Mouse (Mus musculus) CH12.LX (cell line): Measurements from ENCODE around the gene Fga. TPM values are rescaled to one million over a fixed set of nuclear protein-coding genes. Genes with fewer than 3 reads are reported as not detected.

ENCODE experiments used
- DNase-seq: peaks from one replicate; pipeline ENCODE4 v3.0.0-alpha.2; 2013; ENCODE audit errors: extremely low read depth
- H3K27ac ChIP-seq: 2 replicates; pipeline ENCODE4 v1.5.1; 2012; ENCODE audit warnings: low read depth, mild to moderate bottlenecking, control low read depth, moderate library complexity; ENCODE audit not compliant: insufficient read depth
- H3K27me3 ChIP-seq: replicated peaks from 2 replicates; pipeline ENCODE3; 2012; ENCODE audit warnings: inconsistent platforms
- H3K36me3 ChIP-seq, 2 experiments: replicated peaks in 1 of 2; 2 replicates each; pipeline versions ENCODE3 to v1.6.1; 2012; ENCODE audit warnings: inconsistent platforms in 1 of 2, low read length in 1 of 2, mild to moderate bottlenecking in 1 of 2, mixed read lengths in 1 of 2, moderate library complexity in 1 of 2; ENCODE audit not compliant: control insufficient read depth in 1 of 2, insufficient read depth in 1 of 2
- H3K4me1 ChIP-seq, 2 experiments: 2 replicates each; pipeline ENCODE4 v1.6.1; 2012; ENCODE audit warnings: inconsistent platforms in 1 of 2, moderate library complexity in 1 of 2; ENCODE audit not compliant: insufficient read depth in 2 of 2, control insufficient read depth in 1 of 2
- H3K4me2 ChIP-seq: 2 replicates; pipeline ENCODE4 v1.6.1; 2012; ENCODE audit warnings: low read depth, mild to moderate bottlenecking, control low read depth; ENCODE audit not compliant: poor library complexity, insufficient read depth, severe bottlenecking
- H3K4me3 ChIP-seq, 3 experiments: fragments of 150-350 bp in 1 of 3; sonication (generic) in 1 of 3; replicated peaks in 1 of 3; 2 replicates each; pipeline versions ENCODE3 to v1.5.1; 2011 to 2012; ENCODE audit warnings: low read depth in 2 of 3, low read length in 2 of 3, mild to moderate bottlenecking in 2 of 3, moderate library complexity in 2 of 3, control low read depth in 1 of 3, improper control_type of control experiment in 1 of 3, inconsistent platforms in 1 of 3, mixed read lengths in 1 of 3; ENCODE audit not compliant: poor library complexity in 1 of 3
- H3K79me2 ChIP-seq: replicated peaks from 2 replicates; pipeline ENCODE4 v1.6.1; 2012; ENCODE audit warnings: mild to moderate bottlenecking, moderate library complexity; ENCODE audit not compliant: control insufficient read depth, poor library complexity, insufficient read depth, severe bottlenecking; ENCODE audit errors: extremely low read depth
- H3K9ac ChIP-seq: 2 replicates; pipeline ENCODE4 v1.6.1; 2012; ENCODE audit warnings: low read depth, mild to moderate bottlenecking, control low read depth, moderate library complexity; ENCODE audit not compliant: insufficient read depth
- H3K9me3 ChIP-seq: replicated peaks from 2 replicates; pipeline ENCODE3; 2012; ENCODE audit warnings: low read length, inconsistent platforms, mixed read lengths
- BHLHE40 ChIP-seq: IDR thresholded peaks from 2 replicates; pipeline ENCODE4 v1.6.1; 2011; ENCODE audit warnings: mild to moderate bottlenecking, low read depth, low read length, improper control_type of control experiment
- CHD1 ChIP-seq: IDR thresholded peaks from 2 replicates; pipeline ENCODE4 v1.6.1; 2012; ENCODE audit warnings: low read depth, low read length, improper control_type of control experiment, inconsistent platforms
- CHD2 ChIP-seq: IDR thresholded peaks from 2 replicates; pipeline ENCODE4 v1.6.1; 2011; ENCODE audit warnings: low read length, improper control_type of control experiment
- CTCF ChIP-seq, 2 experiments: IDR thresholded peaks in 1 of 2; conservative IDR thresholded peaks in 1 of 2; 2 replicates each; pipeline ENCODE4 v1.5.1; 2011 to 2012; ENCODE audit warnings: low read depth in 2 of 2, low read length in 2 of 2, improper control_type of control experiment in 1 of 2, inconsistent platforms in 1 of 2, mild to moderate bottlenecking in 1 of 2, moderate library complexity in 1 of 2
- E2F4 ChIP-seq: IDR thresholded peaks from 2 replicates; pipeline ENCODE4 v1.6.1; 2011; ENCODE audit warnings: low read depth, low read length, improper control_type of control experiment; ENCODE audit not compliant: insufficient replicate concordance
- ELF1 ChIP-seq: IDR thresholded peaks from 2 replicates; pipeline ENCODE4 v1.6.1; 2014; ENCODE audit warnings: low read depth, mild to moderate bottlenecking, inconsistent platforms, low read length, improper control_type of control experiment
- IRF4 ChIP-seq: IDR thresholded peaks from 2 replicates; pipeline ENCODE4 v1.6.1; 2014; ENCODE audit warnings: low read depth, mild to moderate bottlenecking, inconsistent platforms, low read length, improper control_type of control experiment
- JUN ChIP-seq: IDR thresholded peaks from 2 replicates; pipeline ENCODE4 v1.6.1; 2011; ENCODE audit warnings: low read depth, mild to moderate bottlenecking, low read length, improper control_type of control experiment, moderate library complexity; ENCODE audit not compliant: insufficient read depth
- JUND ChIP-seq: conservative IDR thresholded peaks from 2 replicates; pipeline ENCODE4 v1.6.1; 2011; ENCODE audit warnings: low read depth, low read length, improper control_type of control experiment
- KAT2A ChIP-seq: IDR thresholded peaks from 2 replicates; pipeline ENCODE4 v1.6.1; 2012; ENCODE audit warnings: low read length, improper control_type of control experiment, inconsistent platforms; ENCODE audit not compliant: insufficient replicate concordance
- MAFK ChIP-seq: IDR thresholded peaks from 2 replicates; pipeline ENCODE4 v1.6.1; 2011; ENCODE audit warnings: low read length, improper control_type of control experiment; ENCODE audit not compliant: insufficient replicate concordance
- MAX ChIP-seq: IDR thresholded peaks from 2 replicates; pipeline ENCODE4 v1.6.1; 2011; ENCODE audit warnings: low read length, improper control_type of control experiment
- MEF2A ChIP-seq: IDR thresholded peaks from 2 replicates; pipeline ENCODE4 v1.6.1; 2014; ENCODE audit warnings: low read depth, mild to moderate bottlenecking, inconsistent platforms, low read length, improper control_type of control experiment, borderline replicate concordance
- MYC ChIP-seq: IDR thresholded peaks from 2 replicates; pipeline ENCODE4 v1.6.1; 2011; ENCODE audit warnings: low read depth, mild to moderate bottlenecking, improper control_type of control experiment, low read length
- NRF1 ChIP-seq: IDR thresholded peaks from 2 replicates; pipeline ENCODE4 v1.6.1; 2014; ENCODE audit warnings: low read depth, mild to moderate bottlenecking, inconsistent platforms, low read length, improper control_type of control experiment, moderate library complexity
- PAX5 ChIP-seq: IDR thresholded peaks from 2 replicates; pipeline ENCODE4 v1.6.1; 2012; ENCODE audit warnings: low read length, inconsistent platforms, mixed read lengths
- POLR2A ChIP-seq: IDR thresholded peaks from 2 replicates; pipeline ENCODE4 v1.6.1; 2011; ENCODE audit warnings: low read depth, mild to moderate bottlenecking, improper control_type of control experiment, low read length
- POLR2AphosphoS2 ChIP-seq: IDR thresholded peaks from 2 replicates; pipeline ENCODE4 v1.6.1; 2011; ENCODE audit warnings: low read depth, low read length, improper control_type of control experiment
- RAD21 ChIP-seq: IDR thresholded peaks from 2 replicates; pipeline ENCODE4 v1.6.1; 2011; ENCODE audit warnings: low read depth, mild to moderate bottlenecking, low read length, improper control_type of control experiment, moderate library complexity
- RCOR1 ChIP-seq: conservative IDR thresholded peaks from 2 replicates; pipeline ENCODE4 v1.6.1; 2012; ENCODE audit warnings: low read depth, mild to moderate bottlenecking, inconsistent platforms, low read length, improper control_type of control experiment
- USF1 ChIP-seq: IDR thresholded peaks from 2 replicates; pipeline ENCODE4 v1.6.1; 2014; ENCODE audit warnings: low read depth, mild to moderate bottlenecking, inconsistent platforms, low read length, improper control_type of control experiment
- USF2 ChIP-seq: conservative IDR thresholded peaks from 2 replicates; pipeline ENCODE4 v1.6.1; 2011; ENCODE audit warnings: low read depth, low read length, improper control_type of control experiment
- ZC3H11A ChIP-seq: IDR thresholded peaks from 2 replicates; pipeline ENCODE4 v1.6.1; 2012; ENCODE audit warnings: low read depth, mild to moderate bottlenecking, inconsistent platforms, low read length, improper control_type of control experiment
- ZKSCAN1 ChIP-seq: IDR thresholded peaks from 2 replicates; pipeline ENCODE4 v1.6.1; 2012; ENCODE audit warnings: low read depth, inconsistent platforms, low read length, improper control_type of control experiment, borderline replicate concordance
- ZMIZ1 ChIP-seq: IDR thresholded peaks from 2 replicates; pipeline ENCODE4 v1.6.1; 2012; ENCODE audit warnings: low read depth, mild to moderate bottlenecking, inconsistent platforms, low read length, improper control_type of control experiment
- dilution Hi-C: fragments of 300-500 bp; cut with MboI; formaldehyde crosslinking; loops from 2 replicates; pipeline ENCODE4 v1.14.3; 2020; ENCODE audit warnings: low sequenced_read_pairs; ENCODE audit not compliant: extremely low pct_unique_long_range_greater_than_20kb, extremely low pct_ligation_motif_present
- in situ Hi-C: fragments of 300-500 bp; cut with MboI; formaldehyde crosslinking; loops from 3 replicates; pipeline ENCODE4 v1.14.3; 2019; ENCODE audit warnings: low sequenced_read_pairs, low pct_ligation_motif_present, low pct_unique_long_range_greater_than_20kb, mixed read lengths
- polyA plus RNA-seq: library from polyadenylated mRNA; unstranded; fragments of >175 nt; gene quantifications from 2 replicates; pipeline ENCODE4 v1.2.1, GENCODE M21; 2012; ENCODE audit warnings: low read depth; ENCODE audit not compliant: insufficient read length
- total RNA-seq, 2 experiments: library from RNA; depleted of rRNA; stranded (reverse); fragments of 300-350 nt in 1 of 2; fragments of >200 nt in 1 of 2; gene quantifications; 2 replicates each; pipeline ENCODE4 v1.2.3; 2012 to 2014

Fga gene
- total and polyA plus RNA-seq, 3 experiments: not detected

DNA sequence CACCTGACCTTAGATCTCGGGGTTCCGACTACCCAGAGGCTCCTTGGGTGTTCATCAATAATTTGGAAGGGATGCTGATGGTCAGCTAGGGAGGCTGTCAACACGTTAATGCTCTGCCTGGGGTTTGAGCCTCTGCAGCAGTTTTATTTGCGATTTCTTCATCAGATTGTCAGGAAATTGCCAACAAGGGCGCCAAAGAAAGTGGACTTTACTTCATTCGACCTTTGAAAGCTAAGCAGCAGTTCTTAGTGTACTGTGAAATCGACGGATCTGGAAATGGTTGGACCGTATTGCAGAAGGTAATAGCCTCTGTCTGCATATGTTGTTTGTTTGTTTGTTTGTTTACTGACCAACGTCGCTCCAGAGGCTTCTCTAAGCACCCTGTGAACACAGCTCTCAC lies 15.6 kb upstream of the Fga start:
- no peak overlapping the region for H3K4me2 ChIP-seq
- H3K27me3 ChIP-seq: no peaks in the 10 kb centered on the region
- H3K4me3 ChIP-seq: no peak overlapping the region
- no peak for DNase-seq
- in situ Hi-C loops: no loop called here
- H3K79me2 ChIP-seq: no peaks in the 10 kb centered on the region
- no peak overlapping the region for H3K9ac ChIP-seq
- no peaks in the 10 kb centered on the region for H3K4me1 ChIP-seq
- no peaks in the 10 kb centered on the region for H3K9me3 ChIP-seq
- dilution Hi-C loops: no loop called here
- no peaks in the 10 kb centered on the region for H3K36me3 ChIP-seq
- no peak overlapping the region for H3K27ac ChIP-seq
- no peak for TF ChIP-seq NRF1
- no peak for TF ChIP-seq E2F4
- no peak for TF ChIP-seq IRF4
- TF ChIP-seq ELF1: no peak
- TF ChIP-seq USF2: no peak
- TF ChIP-seq POLR2A: no peak
- TF ChIP-seq RAD21: no peak
- no peak for TF ChIP-seq PAX5
- no peak for TF ChIP-seq RCOR1
- no peak for TF ChIP-seq JUND
- TF ChIP-seq BHLHE40: no peak
- TF ChIP-seq MAX: no peak

DNA sequence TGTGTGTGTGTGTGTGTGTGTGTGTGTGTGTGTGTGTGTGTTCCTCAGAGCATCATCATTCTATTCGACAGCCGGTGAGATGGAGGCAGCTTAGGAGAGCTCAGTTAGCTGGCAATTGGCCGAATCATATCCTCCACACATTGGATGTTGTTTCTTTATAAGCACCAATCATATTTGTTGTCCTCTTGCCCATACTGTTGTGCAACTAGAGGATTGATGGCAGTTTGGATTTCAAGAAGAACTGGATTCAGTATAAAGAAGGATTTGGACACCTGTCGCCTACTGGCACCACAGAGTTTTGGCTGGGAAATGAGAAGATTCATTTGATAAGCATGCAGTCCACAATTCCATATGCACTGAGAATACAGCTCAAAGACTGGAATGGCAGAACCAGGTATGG lies 14.7 kb upstream of the Fga start:
- no peak overlapping the region for H3K4me2 ChIP-seq
- dilution Hi-C loops: no loop called here
- TF ChIP-seq ZC3H11A: no peak
- no peak for TF ChIP-seq KAT2A
- TF ChIP-seq MYC: no peak
- no peak for TF ChIP-seq CHD1
- TF ChIP-seq ZKSCAN1: no peak
- no peak for TF ChIP-seq MAFK
- no peak for TF ChIP-seq JUN
- no peak for TF ChIP-seq ZMIZ1
- no peak for TF ChIP-seq CHD2
- no peak for TF ChIP-seq RAD21
- no peak for TF ChIP-seq CTCF (conservative IDR thresholded peaks at IDR 0.05 in 1 of 2, IDR thresholded peaks at IDR 0.05 in 1 of 2; ENCODE audit: low read depth in 2 of 2, low read length in 2 of 2)
- TF ChIP-seq USF1: no peak
- no peak for TF ChIP-seq E2F4
- TF ChIP-seq USF2: no peak
- no peak for TF ChIP-seq POLR2AphosphoS2
- no peak for TF ChIP-seq MEF2A

More for the DNA sequence above, 14.7 kb upstream of the Fga start:
- in situ Hi-C loops: no loop called here
- no peak for DNase-seq
- no peaks in the 10 kb centered on the region for H3K79me2 ChIP-seq
- no peaks in the 10 kb centered on the region for H3K36me3 ChIP-seq
- no peak overlapping the region for H3K27ac ChIP-seq
- H3K9ac ChIP-seq: no peak overlapping the region
- H3K4me1 ChIP-seq: no peaks in the 10 kb centered on the region
- no peaks in the 10 kb centered on the region for H3K27me3 ChIP-seq
- H3K9me3 ChIP-seq: no peaks in the 10 kb centered on the region
- no peak overlapping the region for H3K4me3 ChIP-seq
